Mouse (Mus musculus): ENCODE measurements at regions not wholly inside any gene's neighbourhood (a gene's known extent, or its start where the extent isn't known, plus 50 kb on each side); places are given as distances from the start of the nearest gene placed in this dataset.

- peak; percentile 31 to 44 for DNase-seq
These were observed 182.9 kb downstream of the Irs2 start for GRCm38 (mm10) chr8:10825192-10825926.

DNA sequence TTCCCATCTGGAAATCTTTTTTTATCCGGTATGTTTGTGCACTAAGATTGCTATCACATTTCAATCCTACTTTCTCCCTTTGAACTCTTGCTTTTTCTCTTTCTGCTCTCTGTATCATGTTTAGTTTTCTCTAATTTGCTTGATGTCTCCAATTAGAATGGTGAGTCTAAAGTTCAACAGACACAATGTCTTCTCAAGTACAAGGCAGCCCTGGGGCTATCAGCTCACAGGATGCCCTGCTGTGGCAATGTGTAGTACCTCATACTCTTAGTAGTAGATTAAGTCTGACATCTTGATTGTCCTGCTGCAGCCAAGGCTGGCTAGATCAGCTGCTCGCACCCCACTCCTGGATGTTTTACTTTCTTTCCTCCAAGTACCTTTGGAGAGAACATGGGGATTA is 186.4 kb downstream of the Irs2 start:
- DNase-seq, result no peak

DNA sequence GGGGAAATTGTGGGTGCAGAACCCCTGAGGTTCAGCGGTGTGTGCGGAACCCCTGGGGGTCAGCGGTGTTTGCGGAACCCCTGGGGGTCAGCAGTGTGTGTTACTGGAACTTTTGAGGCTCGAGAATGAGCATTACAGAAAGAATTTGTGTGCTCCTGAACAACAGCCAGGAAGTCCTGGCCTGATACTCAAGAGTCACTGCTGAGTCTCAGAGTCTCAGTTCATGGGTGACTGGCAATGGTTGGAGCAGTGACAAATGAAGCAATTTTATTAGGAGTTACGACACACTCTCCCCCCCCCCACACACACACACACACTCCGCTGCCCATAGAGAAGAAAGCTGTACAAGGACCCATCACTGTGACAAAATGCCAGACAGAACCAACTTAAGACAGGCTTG is 193.8 kb downstream of the Irs2 start:
- DNase-seq, result no peak

- DNase-seq, result peak; percentile 57 to 68
These were observed 196.1 kb downstream of the Irs2 start for GRCm38 (mm10) chr8:10812060-10812670.

DNA sequence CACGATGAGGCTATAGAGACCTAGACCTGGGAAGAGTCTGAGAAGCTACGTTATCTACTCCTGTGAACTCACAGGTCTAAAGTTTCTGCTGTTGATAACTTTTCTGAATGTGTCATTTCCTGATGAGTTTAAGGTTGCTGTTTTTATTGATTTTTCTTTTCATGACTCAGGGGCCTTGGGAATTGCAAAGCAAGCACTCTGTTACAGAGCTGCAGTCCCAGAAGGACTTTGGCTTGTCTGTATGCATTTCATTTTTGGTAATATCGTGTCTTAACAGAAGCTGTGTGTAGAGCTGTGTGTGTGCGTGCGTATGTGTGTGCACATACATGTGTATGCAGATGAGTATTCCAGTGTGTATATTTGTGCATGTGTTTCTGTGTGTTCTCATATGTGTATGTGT is 201.2 kb downstream of the Irs2 start:
- DNase-seq, result no peak

GRCm38 (mm10) chr8:10805405-10806151 is 202.7 kb downstream of the Irs2 start:
- DNase-seq, result no peak

- no peak for DNase-seq
These were observed 203.3 kb downstream of the Irs2 start for GRCm38 (mm10) chr8:10804974-10805373.

GRCm38 (mm10) chr8:10802003-10802402 is 206.3 kb downstream of the Irs2 start:
- DNase-seq, result peak in 1 of 2 experiments; percentile 28

- DNase-seq, result no peak
These were observed 206.7 kb downstream of the Irs2 start for GRCm38 (mm10) chr8:10801580-10801979.

- DNase-seq, result no peak
These were observed 209.8 kb downstream of the Irs2 start for GRCm38 (mm10) chr8:10798444-10798843.

DNA sequence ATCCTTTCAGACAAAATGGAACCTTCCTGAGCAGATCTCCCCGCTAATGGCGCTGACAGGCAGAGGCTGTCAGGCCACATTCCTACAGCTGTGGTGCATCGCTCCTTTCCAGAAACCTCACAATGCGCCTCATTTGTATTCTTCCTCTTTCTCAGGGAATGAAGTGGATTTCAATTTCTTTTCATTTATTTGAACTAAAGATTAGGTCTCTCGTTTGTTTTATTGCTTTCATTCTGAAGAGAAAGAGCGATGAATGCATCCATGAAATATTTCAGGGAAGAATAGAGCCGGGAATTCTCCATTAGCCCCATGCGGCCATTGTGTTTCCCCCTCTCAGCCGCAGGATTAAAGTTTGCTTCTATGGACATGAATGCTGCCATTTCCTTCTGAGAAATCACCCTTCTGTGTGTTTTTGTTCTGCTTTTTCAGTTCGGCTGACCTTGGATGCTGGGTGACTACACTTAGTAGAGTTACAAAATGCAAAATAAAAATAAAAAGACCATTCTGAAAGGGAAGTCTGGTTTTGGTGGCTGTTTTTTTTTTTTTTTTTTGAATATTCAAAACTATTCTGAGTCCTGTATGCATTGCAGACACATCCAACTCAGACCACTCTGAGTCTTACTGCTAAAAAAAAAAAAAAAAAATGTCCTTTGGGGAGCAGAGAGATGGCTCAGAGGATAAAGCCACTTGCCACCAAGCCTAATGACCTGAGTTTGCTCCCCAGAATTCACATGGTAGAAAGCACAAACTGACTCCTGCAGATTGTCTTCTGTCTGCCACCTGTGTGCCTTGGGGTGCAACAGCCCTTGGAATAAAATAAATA is 213.7 kb downstream of the Irs2 start:
- DNase-seq, result no peak

GRCm38 (mm10) chr8:10793670-10794366 is 214.4 kb downstream of the Irs2 start:
- no peak for DNase-seq

DNA sequence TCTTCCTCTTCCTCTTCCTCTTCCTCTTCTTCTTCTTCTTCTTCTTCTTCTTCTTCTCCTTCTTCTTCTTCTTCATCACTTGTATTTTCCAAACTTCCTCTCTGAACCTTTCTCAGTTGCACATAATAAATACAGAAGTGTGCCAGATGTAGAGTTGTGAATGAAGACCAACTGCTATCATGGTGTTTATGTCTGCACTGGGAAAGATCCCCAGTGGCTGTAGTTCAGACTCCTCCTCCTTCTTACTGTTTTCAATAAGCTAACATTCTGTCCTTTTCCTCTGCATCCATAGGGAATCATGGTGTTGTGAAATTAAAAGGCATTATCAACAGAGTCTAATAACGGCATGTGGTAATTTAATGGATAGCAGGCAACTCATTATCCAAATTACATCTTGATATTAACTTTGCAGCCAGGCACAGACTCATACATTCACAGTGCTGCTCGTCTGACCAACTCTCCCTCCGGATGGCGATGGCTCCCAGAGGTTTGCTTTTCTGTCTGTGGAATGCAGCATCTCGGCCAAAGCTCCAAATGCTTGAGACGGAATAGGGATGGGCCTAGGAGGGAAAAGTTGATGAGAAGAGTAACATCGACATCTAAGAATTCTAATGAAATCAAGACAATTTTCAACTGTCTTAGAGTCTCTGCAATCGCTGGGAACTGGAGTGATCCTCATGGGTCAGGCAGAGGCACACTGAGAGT is 219.6 kb downstream of the Irs2 start:
- peak; percentile 13 to 15 for DNase-seq

DNA sequence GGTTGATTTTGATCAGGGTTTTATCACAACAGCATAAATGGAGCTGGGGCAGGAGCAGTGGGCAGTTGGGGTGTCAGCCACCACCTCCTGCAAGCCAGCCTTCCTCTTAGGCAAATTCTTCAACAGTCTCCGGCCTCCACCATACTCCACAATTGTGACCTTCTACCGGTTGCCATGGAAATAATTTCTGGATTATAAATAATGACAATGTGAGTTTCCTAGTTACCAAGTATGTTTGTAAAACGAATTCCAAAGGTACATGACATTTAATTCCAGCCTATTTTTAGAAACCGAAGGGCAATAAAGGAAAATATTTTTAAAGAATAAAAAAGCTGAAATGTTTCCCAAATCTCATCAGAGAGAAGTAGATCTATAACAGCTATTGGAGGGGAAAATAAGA is 222.5 kb downstream of the Irs2 start:
- no peak for DNase-seq

- no peak for DNase-seq
These were observed 222.9 kb downstream of the Irs2 start for GRCm38 (mm10) chr8:10785311-10785710.

- DNase-seq, result no peak
These were observed 223.8 kb downstream of the Irs2 start for GRCm38 (mm10) chr8:10784481-10784880.

DNA sequence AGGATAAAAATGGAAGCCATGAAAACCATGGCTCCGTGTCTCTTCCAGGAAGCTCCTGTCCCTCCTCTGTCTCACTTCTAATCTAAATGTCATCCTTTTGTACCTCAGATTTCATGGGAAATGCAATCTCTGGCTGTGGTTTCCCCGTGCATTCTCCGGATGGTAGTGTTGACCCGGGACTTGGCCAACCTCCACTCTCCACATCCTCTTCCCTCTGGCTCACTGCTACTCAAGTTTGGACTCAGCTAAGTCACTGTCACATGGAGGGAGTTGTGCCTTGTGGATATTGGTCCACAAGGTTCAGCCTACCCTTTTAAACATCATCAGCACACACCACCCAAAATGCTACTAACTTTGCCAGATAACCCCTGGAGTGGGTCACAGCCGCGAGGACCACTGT is 226.4 kb downstream of the Irs2 start:
- no peak for DNase-seq

DNA sequence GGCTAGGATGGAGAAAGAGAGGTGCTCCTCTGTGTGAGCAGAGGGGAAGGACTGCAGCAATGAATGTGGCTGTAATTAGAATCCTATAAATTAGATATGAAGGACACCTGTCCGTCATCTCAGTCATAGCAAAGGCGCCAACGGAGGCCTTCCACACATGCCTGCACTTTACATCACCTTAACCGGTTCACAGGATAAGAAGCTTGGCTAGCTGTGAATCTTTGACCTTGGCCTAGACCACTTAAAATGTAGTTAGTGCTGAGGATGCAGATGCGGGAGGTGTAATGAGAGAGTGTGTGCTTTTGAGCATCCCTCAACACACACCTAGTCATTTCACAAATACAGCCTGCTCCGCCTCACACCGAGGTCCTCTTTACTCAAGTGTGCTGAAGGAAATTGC is 228.6 kb downstream of the Irs2 start:
- no peak for DNase-seq

- no peak for DNase-seq
These were observed 232.9 kb downstream of the Irs2 start for GRCm38 (mm10) chr8:10775202-10776010.

DNA sequence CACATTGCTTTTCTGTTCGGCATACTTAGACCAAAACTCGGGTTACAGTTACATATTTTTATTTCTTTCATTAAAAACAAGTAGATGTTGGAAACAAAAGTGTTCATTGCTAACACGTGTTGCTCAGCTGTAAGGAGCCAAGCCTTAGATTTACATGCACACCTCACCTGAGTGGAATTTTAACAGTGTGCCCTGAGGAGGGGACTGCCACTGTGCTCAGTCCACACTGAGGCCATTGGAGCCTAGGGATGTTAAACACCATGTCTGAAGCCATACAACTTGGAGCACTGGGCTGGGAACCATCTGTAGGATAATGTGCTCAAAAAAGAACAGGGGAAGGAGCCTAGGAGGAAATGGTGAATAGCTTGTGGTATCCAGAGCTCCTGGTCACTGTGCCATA is 233.5 kb downstream of the Irs2 start:
- DNase-seq, result no peak

Data from heart, adult 18-20 months (tissue).